Mouse (Mus musculus) erythroblast, embryonic 14.5 days (primary cell): ENCODE measurements around the gene Ephb6. TPM values are rescaled to one million over a fixed set of nuclear protein-coding genes. Genes with fewer than 3 reads are reported as not detected.
A peak's percentile ranks its signal among the peaks of the same experiment; 100 is the strongest.

Experiments used
- H3K27me3 ChIP-seq: 2 replicates; pipeline ENCODE4 v1.6.1; 2012; ENCODE audit warnings: inconsistent platforms; ENCODE audit not compliant: control insufficient read depth
- H3K36me3 ChIP-seq: 2 replicates; pipeline ENCODE4 v1.6.1; 2012; ENCODE audit warnings: mild to moderate bottlenecking, inconsistent platforms; ENCODE audit not compliant: control insufficient read depth
- H3K4me1 ChIP-seq: 2 replicates; pipeline ENCODE4 v1.6.1; 2012; ENCODE audit warnings: inconsistent platforms; ENCODE audit not compliant: control insufficient read depth
- H3K4me3 ChIP-seq: replicated peaks from 2 replicates; pipeline ENCODE3; 2012; ENCODE audit warnings: moderate library complexity, mild to moderate bottlenecking, inconsistent platforms
- H3K9me3 ChIP-seq: 2 replicates; pipeline ENCODE4 v1.6.1; 2012; ENCODE audit warnings: low read length, inconsistent platforms, mixed read lengths; ENCODE audit not compliant: control insufficient read depth
- GATA1 ChIP-seq: IDR thresholded peaks from 2 replicates; pipeline ENCODE4 v1.6.1; 2012; ENCODE audit warnings: low read length, inconsistent platforms, mixed read lengths
- TAL1 ChIP-seq: IDR thresholded peaks from 3 replicates; pipeline ENCODE4 v1.6.1; 2012; ENCODE audit warnings: low read length, inconsistent platforms, mixed read lengths
- polyA plus RNA-seq: library from polyadenylated mRNA; stranded (reverse); fragments of >175 nt; gene quantifications from 2 replicates; pipeline ENCODE4 v1.2.3, GENCODE M21; 2012

Gene Ephb6
- polyA plus RNA-seq, 1 experiment, result 0.10 TPM

- no peaks in the 10 kb centered on the region for H3K4me1 ChIP-seq
- H3K9me3 ChIP-seq, result no peaks in the 10 kb centered on the region
- no peak for TF ChIP-seq GATA1
- no peak for TF ChIP-seq TAL1
- no peaks in the 10 kb centered on the region for H3K36me3 ChIP-seq
- H3K27me3 ChIP-seq, result no peaks in the 10 kb centered on the region
- no peak overlapping the region for H3K4me3 ChIP-seq
These were observed 36.2 kb upstream of the Ephb6 start for GRCm38 (mm10) chr6:41569078-41569477.

GRCm38 (mm10) chr6:41576526-41577097 lies 28.7 kb upstream of the Ephb6 start:
- no peaks in the 10 kb centered on the region for H3K9me3 ChIP-seq
- no peak overlapping the region for H3K4me3 ChIP-seq
- H3K4me1 ChIP-seq, result no peaks in the 10 kb centered on the region
- no peaks in the 10 kb centered on the region for H3K36me3 ChIP-seq
- TF ChIP-seq TAL1, result no peak
- TF ChIP-seq GATA1, result no peak
- 0 out of 2 replicates have a peak, but pooled peaks cover 2% of the 10 kb centered on the region for H3K27me3 ChIP-seq

GRCm38 (mm10) chr6:41577297-41577696 lies 28.0 kb upstream of the Ephb6 start:
- TF ChIP-seq TAL1, result no peak
- TF ChIP-seq GATA1, result no peak
- no peaks in the 10 kb centered on the region for H3K9me3 ChIP-seq

GRCm38 (mm10) chr6:41581295-41581694 lies 24.0 kb upstream of the Ephb6 start:
- Histone ChIP-seq H3K9me3 (no peaks in the 10 kb centered on the region), H3K36me3 (no peaks in the 10 kb centered on the region), H3K4me3 (no peak overlapping the region), H3K27me3 (0 out of 2 replicates have a peak, but pooled peaks cover 2% of the 10 kb centered on the region), H3K4me1 (no peaks in the 10 kb centered on the region)
- TF ChIP-seq TAL1 (no peak), GATA1 (peak; percentile 23; the same call in 1 of the 2 replicates)

More at GRCm38 (mm10) chr6:41577297-41577696, 28.0 kb upstream of the Ephb6 start:
- Histone ChIP-seq H3K36me3 (no peaks in the 10 kb centered on the region), H3K4me3 (no peak overlapping the region), H3K27me3 (0 out of 2 replicates have a peak, but pooled peaks cover 2% of the 10 kb centered on the region), H3K4me1 (no peaks in the 10 kb centered on the region)

- H3K4me1 ChIP-seq, result no peaks in the 10 kb centered on the region
- H3K27me3 ChIP-seq, result 0 out of 2 replicates have a peak, but pooled peaks cover 2% of the 10 kb centered on the region
- TF ChIP-seq GATA1 (no peak), TAL1 (no peak)
- no peak overlapping the region for H3K4me3 ChIP-seq
- H3K36me3 ChIP-seq, result no peaks in the 10 kb centered on the region
- H3K9me3 ChIP-seq, result no peaks in the 10 kb centered on the region
These were observed 23.1 kb upstream of the Ephb6 start for GRCm38 (mm10) chr6:41582189-41582588.

- Histone ChIP-seq H3K36me3 (no peaks in the 10 kb centered on the region), H3K27me3 (peaks cover 24% of the 10 kb centered on the region), H3K4me3 (peak overlapping the region; percentile 60), H3K4me1 (peaks cover 13% of the 10 kb centered on the region), H3K9me3 (no peaks in the 10 kb centered on the region)
- TF ChIP-seq TAL1 (no peak), GATA1 (no peak)
These were observed 756 bp upstream of the Ephb6 start for GRCm38 (mm10) chr6:41604401-41605050.

GRCm38 (mm10) chr6:41605794-41606104 lies 467 bp downstream of the Ephb6 start:
- no peaks in the 10 kb centered on the region for H3K36me3 ChIP-seq
- H3K9me3 ChIP-seq, result no peaks in the 10 kb centered on the region
- no peak for TF ChIP-seq TAL1
- TF ChIP-seq GATA1, result no peak
- H3K27me3 ChIP-seq, result peaks cover 24% of the 10 kb centered on the region
- H3K4me3 ChIP-seq, result peak overlapping the region; percentile 60
- H3K4me1 ChIP-seq, result peaks cover 13% of the 10 kb centered on the region

- no peaks in the 10 kb centered on the region for H3K9me3 ChIP-seq
- H3K4me3 ChIP-seq, result no peak overlapping the region
- H3K36me3 ChIP-seq, result no peaks in the 10 kb centered on the region
- peaks cover 13% of the 10 kb centered on the region for H3K4me1 ChIP-seq
- H3K27me3 ChIP-seq, result peaks cover 24% of the 10 kb centered on the region
- TF ChIP-seq TAL1, result no peak
- TF ChIP-seq GATA1, result no peak
These were observed 932 bp downstream of the Ephb6 start for GRCm38 (mm10) chr6:41606214-41606613.

GRCm38 (mm10) chr6:41607637-41608036 lies 2.4 kb downstream of the Ephb6 start:
- Histone ChIP-seq H3K9me3 (no peaks in the 10 kb centered on the region), H3K4me1 (peaks cover 13% of the 10 kb centered on the region), H3K27me3 (peaks cover 24% of the 10 kb centered on the region), H3K4me3 (no peak overlapping the region), H3K36me3 (no peaks in the 10 kb centered on the region)
- TF ChIP-seq GATA1 (no peak), TAL1 (no peak)
